Mouse (Mus musculus) liver, adult (tissue): ENCODE results near the gene Entpd3.

Experiments
- GATA4 ChIP-seq: IDR thresholded peaks from 2 replicates; pipeline ENCODE4 v1.6.1; 2014; ENCODE audit warnings: mild to moderate bottlenecking, low read length; ENCODE audit not compliant: insufficient replicate concordance

Entpd3 gene

GRCm38 (mm10) chr9:120570741-120571592 lies 31.3 kb downstream of the Entpd3 start, which contains the start of gene Rpl14:
Gene Rpl14, plus strand, starts transcription at chr9:120571444.
- TF ChIP-seq GATA4 = no peak

DNA sequence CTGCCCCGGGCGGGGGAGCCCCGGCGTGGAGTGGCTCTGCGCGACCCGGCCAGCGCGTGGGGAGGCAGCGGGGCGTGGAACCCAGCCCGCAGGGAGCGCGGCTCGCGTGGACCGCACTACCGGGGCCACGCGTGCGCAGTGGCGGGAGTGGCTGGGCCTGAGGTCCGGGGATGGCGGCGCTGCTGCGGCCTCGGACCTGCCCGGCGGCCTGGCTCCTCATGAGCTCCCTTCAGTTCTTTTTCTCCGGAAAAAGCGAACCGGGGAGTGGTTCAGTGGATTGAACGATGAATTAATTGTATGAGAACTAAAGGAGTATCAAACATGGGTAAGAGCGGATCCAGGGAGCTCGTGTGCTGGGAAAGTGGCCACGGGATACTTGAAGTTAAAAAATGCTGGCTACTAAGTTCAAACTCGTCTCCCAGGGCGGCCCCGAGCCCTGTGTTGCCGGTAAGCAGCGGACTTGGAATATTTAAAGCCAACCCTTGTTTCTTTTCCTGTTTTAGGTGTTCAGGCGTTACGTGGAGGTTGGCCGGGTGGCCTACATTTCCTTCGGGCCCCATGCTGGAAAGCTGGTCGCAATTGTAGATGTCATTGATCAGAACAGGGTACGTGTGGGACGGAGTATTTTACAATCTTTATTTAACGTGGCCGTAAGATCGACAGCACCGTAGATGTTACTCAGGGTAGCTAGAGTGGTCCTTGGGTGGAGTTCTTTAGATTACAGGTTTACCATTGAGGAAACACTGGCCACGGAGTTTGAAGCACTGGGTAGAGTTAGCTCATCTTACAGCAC lies 32.2 kb downstream of the Entpd3 start:
- TF ChIP-seq GATA4 = no peak; the same call in 1 of the 2 replicates

DNA sequence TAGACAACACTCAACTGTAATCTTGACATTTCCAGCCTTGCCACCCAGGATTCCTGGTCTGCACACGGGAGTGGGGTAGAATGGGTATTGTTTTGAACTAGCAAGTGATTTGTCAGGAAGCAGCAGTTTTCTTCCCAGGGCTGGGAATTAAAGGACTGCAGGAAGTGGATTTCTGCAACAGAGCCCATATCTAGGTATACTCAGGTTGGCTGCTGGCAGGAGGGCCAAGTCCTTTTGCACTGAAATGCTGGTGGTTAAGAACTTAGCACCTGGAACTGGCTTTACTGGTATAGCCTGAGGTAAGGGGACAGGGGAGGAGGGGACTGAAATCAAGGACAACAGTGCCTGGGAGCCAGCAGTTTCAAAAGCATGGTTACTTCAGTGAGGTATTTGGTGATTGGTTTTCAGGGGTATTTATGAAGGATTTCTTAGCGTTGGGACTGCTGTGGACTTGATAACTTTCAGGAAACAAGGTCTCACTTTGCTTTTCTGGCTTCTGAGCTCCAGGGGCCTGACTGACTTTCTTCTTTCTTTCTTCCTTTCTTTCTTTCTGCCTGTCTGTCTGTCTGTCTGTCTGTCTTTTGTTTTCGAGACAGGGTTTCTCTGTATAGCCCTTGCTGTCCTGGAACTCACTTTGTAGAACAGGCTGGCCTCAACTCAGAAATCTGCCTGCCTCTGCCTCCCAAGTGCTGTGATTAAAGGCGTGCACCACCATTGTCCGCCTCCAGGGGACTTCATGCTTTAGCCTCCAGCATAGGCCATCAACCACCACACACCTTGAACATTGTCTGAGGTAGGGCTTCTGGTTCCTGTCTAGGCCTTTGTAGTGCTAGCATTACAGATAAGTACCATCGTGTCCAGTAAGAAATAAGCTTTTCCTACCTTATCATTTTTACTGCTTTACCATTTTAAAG lies 36.4 kb downstream of the Entpd3 start:
- no peak for TF ChIP-seq GATA4

DNA sequence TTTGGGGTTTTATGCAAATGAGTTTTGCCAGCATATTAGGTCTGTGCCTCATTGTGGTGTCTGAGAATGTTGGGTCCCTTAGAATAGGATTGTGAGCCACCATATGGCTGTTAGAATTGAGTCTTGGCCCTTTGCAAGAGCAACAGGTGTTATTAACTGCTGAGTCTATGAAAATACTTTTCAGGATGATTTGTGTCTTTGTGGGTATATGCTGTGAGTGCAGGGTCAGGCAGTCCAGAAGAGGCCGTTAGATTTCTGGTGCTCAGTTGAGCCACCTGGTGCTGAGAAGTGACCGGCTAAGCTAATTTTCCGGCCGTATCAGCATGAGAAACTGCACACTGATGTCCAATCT lies 37.0 kb downstream of the Entpd3 start:
- TF ChIP-seq GATA4 = no peak

DNA sequence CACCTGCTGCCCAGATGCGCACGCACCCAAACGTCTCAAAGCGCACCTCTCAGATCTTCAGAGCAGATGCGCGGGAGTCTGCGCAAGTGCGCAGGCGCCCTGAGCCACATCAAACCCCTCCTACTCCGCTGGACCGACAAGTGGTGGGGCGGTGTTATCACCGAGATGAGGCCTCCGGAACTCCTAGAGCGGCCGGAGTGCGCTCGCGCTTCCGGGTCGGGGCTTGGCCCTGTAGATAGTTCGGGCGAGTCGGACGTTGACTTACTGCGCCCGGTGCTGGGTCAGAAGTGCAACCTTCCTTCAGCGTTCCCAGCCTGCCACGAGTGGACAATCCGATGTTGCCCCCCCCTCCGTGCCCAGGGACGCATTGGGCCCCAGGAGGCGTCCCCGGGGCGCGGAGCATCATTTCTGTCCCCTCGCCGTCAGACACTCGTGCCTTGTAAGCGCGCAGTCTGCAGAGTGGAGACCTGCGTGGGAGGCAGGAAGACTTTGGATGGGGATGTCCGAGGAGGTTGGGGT lies 37.6 kb downstream of the Entpd3 start:
- peak; percentile 92; the same call in 1 of the 2 replicates for TF ChIP-seq GATA4

DNA sequence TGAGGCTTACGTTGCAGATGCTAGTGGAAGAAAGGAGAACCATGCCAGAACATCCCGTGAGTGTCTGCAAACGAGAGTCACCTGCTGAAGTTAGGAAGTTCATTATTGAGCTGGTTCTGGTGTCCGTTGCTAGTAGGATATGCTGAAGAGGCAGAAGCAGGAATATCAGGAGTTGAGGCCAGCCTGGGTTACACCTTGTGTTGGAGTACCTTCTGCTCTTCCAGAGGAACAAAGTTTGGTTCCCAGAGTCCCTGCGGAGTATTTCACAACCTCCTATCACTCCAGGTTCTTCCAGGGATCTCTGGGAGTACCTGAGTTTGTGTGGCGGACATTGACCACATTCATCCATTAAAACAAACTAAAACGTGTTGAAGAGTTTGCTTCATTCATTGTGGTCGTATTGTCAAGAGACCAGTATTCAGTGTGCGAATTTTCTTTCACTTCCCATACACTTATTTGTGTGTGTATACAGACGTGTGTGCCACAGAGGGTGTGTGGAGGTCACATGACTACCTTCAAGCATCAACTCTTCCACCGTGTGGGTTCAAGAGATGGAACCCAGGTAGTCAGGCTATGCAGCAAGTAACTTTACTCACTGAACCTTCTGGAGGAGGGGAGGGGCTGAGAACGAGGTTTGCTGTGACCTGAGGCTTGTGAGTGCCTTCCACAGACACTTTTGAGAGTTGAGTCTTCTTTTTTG lies 38.2 kb downstream of the Entpd3 start:
- TF ChIP-seq GATA4 = no peak

DNA sequence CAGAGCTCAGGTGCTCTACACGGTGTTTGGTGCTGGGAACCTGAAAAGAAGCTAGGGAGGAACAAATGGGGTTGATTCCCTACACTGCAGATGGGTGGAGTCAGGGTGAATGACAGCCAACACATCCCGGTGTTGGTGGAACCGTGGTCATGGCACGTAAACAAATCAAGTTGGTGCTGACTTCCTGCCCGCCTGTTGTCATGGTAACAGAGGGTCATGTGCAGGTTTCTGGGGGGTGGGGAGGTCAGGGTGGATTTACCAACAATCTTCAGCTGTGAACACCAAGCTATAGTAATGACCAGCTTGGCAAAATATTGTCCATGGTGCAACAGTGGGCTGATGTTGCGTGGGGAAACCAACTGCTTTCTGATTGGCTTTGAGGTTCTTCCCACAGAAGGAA lies 39.1 kb downstream of the Entpd3 start:
- TF ChIP-seq GATA4 = no peak

DNA sequence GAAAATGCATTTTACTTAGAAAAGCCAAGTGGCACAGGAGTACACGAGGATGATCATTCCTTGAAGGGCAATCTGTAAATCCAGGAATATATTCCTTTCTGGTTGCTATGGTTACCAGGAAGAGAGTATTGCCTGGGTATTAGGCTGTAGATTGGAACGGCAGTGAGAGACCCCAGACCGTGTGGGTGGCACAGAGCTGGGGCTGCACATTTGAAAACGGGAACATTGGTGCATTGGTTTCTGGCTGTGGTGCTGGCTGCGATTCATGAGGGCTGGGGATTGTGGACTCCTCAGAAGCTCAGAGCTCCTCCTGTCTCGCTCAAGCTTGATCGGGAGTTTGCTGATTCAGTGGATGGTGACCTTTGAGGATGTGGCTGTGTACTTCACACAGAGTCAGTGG lies 40.2 kb downstream of the Entpd3 start:
- TF ChIP-seq GATA4 = no peak

DNA sequence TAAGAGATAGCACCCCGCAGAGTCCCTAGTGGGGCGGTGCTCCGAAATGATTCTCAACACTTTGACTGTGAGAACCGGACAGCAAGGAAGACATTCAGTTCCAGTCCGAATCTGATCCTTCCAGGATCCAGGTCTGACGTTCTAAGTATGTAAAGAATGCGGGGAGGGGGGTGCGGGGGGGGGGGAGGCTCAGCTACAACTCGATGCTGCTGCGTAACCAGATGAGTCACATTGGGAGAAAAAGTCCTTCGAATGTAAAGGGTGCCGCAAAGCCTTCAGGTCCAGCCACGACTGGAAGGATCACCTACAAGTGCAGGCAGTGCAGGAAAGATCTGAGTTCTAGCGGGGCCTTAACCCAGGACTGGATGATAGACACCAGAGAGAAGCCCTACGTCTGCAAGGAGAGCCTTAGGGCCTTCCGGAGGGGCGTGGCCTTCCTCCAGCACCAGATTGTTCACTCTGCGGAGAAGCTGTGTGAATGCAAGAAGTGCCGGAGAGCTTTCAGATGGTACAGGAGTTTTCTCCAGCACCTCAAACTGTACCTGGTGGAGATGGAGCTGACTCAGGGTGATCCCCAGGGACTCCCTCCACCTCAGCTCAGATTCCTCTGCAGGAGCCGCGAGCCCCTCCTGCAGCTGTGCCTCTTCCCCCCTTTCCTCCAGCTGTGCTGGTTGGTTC lies 42.5 kb downstream of the Entpd3 start:
- no peak for TF ChIP-seq GATA4

DNA sequence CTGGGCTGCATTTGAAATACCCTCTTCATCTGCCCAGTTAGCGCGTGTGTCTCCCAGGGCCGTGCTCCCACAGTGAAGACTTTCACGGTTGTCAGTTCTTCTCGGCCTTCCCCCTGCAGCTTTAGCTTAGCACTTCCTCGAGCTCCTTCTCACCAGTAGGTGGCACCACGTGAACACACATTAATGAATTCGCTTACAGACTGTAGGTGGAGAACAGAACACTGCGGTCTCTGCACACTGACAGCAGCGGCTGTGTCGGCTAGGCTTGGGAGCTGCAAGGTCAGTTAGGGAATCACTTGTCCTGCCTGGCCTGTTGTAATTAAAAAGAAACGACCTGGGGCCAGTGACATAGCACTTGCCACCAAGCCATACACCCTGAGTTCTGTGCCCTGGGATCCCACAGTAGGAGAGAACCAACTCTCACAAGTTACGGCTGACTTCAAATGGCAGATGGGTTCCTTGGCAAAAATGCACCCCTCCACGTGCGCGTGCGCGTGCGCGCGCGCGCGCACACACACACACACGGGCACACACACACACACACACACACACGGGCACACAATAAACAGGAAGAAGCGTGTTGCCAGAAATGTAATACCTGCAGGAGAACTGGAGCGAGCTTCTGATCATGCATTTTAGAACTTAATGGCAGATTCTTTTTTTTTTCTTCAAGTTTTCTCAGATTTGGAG lies 43.1 kb downstream of the Entpd3 start:
- no peak for TF ChIP-seq GATA4

- no peak for TF ChIP-seq GATA4
Observed at GRCm38 (mm10) chr9:120583314-120583713, 43.7 kb downstream of the Entpd3 start.

DNA sequence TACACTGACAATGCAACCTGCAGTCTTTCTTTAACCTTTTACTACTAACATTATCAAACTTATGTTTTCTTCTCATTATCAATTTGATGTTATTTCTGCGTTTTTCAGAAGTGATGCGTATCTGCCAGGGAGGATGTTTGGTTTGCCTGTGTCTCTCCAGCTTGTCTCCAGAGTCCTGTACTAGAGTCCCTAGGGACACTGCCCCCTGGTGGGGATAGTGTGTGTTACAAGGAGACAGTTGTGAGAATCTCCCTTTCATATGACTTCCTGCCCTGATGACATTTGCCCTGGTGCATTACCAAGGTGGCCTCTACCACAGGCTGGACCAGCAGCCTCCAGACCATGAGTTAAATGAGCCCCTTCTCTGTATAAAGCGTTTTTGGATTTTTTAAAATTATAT lies 46.9 kb downstream of the Entpd3 start:
- no peak for TF ChIP-seq GATA4

- no peak for TF ChIP-seq GATA4
Observed at GRCm38 (mm10) chr9:120591490-120591889, 51.9 kb downstream of the Entpd3 start.

GRCm38 (mm10) chr9:120593383-120594101 lies 53.9 kb downstream of the Entpd3 start:
- TF ChIP-seq GATA4 = no peak
